Mouse (Mus musculus) heart, embryonic 14.5 days (tissue): ENCODE measurements at regions not wholly inside any gene's neighbourhood (a gene's known extent, or its start where the extent isn't known, plus 50 kb on each side); places are given as distances from the start of the nearest gene placed in this dataset.

Experiments
- ATAC-seq: fragments of 200-750 bp; cut with Nextera tagmentation; 2 replicates; pipeline ENCODE4 v1.8.0; 2017; ENCODE audit warnings: low read depth, moderate TSS enrichment; ENCODE audit not compliant: insufficient number of reproducible peaks, insufficient read depth, low FRiP score
- H3K27ac ChIP-seq, 2 experiments: fragments of 200-500 bp in 1 of 2; fragments of 300-500 bp in 1 of 2; sonication (generic) in 1 of 2; replicated peaks in 1 of 2; 2 replicates each; pipeline ENCODE4 v1.5.1; 2012 to 2014; ENCODE audit warnings: low read depth in 2 of 2, low read length in 2 of 2, control low read depth in 1 of 2, mild to moderate bottlenecking in 1 of 2, mixed read lengths in 1 of 2; ENCODE audit not compliant: control insufficient read depth in 1 of 2, insufficient read depth in 1 of 2
- H3K27me3 ChIP-seq: fragments of 300-500 bp; sonication (generic); 2 replicates; pipeline ENCODE4 v1.6.1; 2014; ENCODE audit warnings: mild to moderate bottlenecking, low read length, control low read depth; ENCODE audit not compliant: control insufficient read depth, insufficient read depth
- H3K36me3 ChIP-seq: fragments of 300-500 bp; sonication (generic); 2 replicates; pipeline ENCODE4 v1.6.1; 2014; ENCODE audit warnings: mild to moderate bottlenecking, control low read depth, low read length, mixed read lengths; ENCODE audit not compliant: control insufficient read depth, insufficient read depth
- H3K4me1 ChIP-seq, 2 experiments: fragments of 200-500 bp in 1 of 2; fragments of 300-500 bp in 1 of 2; sonication (generic) in 1 of 2; 2 replicates each; pipeline ENCODE4 v1.6.1; 2012 to 2014; ENCODE audit warnings: low read length in 2 of 2, control low read depth in 1 of 2, mixed read lengths in 1 of 2; ENCODE audit not compliant: control insufficient read depth in 2 of 2, insufficient read depth in 2 of 2
- H3K4me2 ChIP-seq: fragments of 300-500 bp; sonication (generic); 2 replicates; pipeline ENCODE4 v1.6.1; 2014; ENCODE audit warnings: mild to moderate bottlenecking, low read length
- H3K4me3 ChIP-seq, 2 experiments: fragments of 200-500 bp in 1 of 2; fragments of 300-500 bp in 1 of 2; sonication (generic) in 1 of 2; 2 replicates each; pipeline ENCODE4 v1.5.1; 2012 to 2014; ENCODE audit warnings: low read length in 2 of 2, mild to moderate bottlenecking in 2 of 2, control low read depth in 1 of 2, low read depth in 1 of 2, moderate library complexity in 1 of 2; ENCODE audit not compliant: control insufficient read depth in 1 of 2, insufficient read depth in 1 of 2
- H3K9ac ChIP-seq: fragments of 300-500 bp; sonication (generic); 2 replicates; pipeline ENCODE4 v1.6.1; 2014; ENCODE audit warnings: mild to moderate bottlenecking, low read length
- H3K9me3 ChIP-seq: fragments of 300-500 bp; sonication (generic); 2 replicates; pipeline ENCODE4 v1.6.1; 2016; ENCODE audit warnings: low read length, control low read depth; ENCODE audit not compliant: control insufficient read depth
- WGBS: fragments of 180-500 bp; shearing (Covaris S2); extraction: QIAGEN DNeasy Blood & Tissue Kit; methylation state at CpG from one replicate; pipeline ENCODE4 v1.1.7; 2014; 5-methylcytosine and 5-hydroxymethylcytosine counted together

DNA sequence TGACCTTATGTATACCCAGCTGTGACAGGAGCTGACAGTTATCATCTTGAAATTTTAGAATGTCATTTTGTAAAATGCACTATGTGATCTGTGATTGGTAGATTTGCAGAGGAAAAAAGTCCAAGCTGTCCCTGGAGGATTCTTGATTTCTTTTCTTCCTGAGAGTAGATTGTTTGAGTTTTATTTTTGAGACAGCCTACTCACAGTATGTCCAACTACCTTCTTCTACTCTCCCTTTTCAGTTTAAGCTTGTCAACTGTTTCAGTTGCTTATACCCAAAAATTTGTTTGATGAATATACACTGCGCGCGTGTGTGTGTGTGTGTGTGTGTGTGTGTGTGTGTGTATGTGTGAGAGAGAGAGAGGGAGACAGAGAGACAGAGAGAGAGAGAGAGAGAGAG is 346.9 kb downstream of the Phf14 start:
- H3K9me3 ChIP-seq, result no peaks in the 10 kb centered on the region
- H3K27me3 ChIP-seq, result no peaks in the 10 kb centered on the region
- H3K9ac ChIP-seq, result no peak overlapping the region
- H3K4me2 ChIP-seq, result no peak overlapping the region
- no peak overlapping the region for H3K4me3 ChIP-seq
- no peak for ATAC-seq
- H3K27ac ChIP-seq, result no peak overlapping the region
- 90% methylated on average over 3 of the region's 3 CpGs for WGBS
- H3K36me3 ChIP-seq, result no peaks in the 10 kb centered on the region
- no peaks in the 10 kb centered on the region for H3K4me1 ChIP-seq

DNA sequence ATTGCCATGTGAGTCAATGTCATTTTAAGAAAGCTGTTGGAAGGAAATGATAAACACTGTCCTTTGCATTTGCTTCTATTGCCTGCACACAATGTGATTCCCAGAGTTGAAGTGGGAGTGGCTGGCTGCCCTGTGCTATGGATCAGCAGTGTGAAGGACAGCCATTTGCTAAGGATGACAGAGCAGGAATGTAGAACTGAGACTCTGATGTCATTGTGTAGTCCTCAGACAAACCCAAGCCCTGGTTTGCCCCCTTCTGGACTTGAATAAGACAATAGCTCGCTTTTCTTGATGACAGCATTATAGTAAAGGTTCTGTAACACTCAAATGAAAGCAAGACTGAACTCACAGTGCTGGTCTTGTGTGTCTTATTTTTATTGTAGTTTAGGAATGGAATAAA is 347.8 kb downstream of the Phf14 start:
- Histone ChIP-seq H3K4me1 (no peaks in the 10 kb centered on the region), H3K9ac (no peak overlapping the region), H3K27ac (no peak overlapping the region), H3K27me3 (no peaks in the 10 kb centered on the region), H3K36me3 (no peaks in the 10 kb centered on the region), H3K4me3 (no peak overlapping the region), H3K9me3 (no peaks in the 10 kb centered on the region), H3K4me2 (no peak overlapping the region)
- no peak for ATAC-seq
- WGBS, result 78% methylated on average over 1 of the region's 1 CpGs

DNA sequence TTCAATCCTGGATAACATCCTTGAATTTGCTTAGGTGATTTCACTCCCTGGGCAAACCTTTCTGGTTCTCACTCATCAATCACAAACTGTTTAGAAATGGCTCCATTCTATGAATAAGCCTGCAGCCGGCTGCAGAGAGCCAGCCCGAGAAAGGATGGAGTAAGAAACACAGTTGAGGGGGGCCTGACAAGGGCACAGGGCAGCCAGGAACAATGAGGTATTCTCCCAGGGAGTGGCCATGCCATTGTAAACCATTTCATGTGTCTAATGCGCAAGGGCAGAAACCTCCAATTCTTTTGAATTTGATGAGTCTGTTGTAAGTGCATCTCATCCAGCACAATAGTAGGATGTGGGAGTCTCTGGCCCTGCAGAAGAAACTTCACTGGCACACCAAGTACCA is 350.7 kb downstream of the Phf14 start:
- Histone ChIP-seq H3K4me2 (no peak overlapping the region), H3K27ac (no peak overlapping the region), H3K27me3 (no peaks in the 10 kb centered on the region), H3K4me3 (no peak overlapping the region), H3K4me1 (no peaks in the 10 kb centered on the region), H3K9ac (no peak overlapping the region), H3K36me3 (no peaks in the 10 kb centered on the region), H3K9me3 (no peaks in the 10 kb centered on the region)
- ATAC-seq, result no peak
- 71% methylated on average over 3 of the region's 3 CpGs for WGBS

- no peaks in the 10 kb centered on the region for H3K4me1 ChIP-seq
- no peaks in the 10 kb centered on the region for H3K9me3 ChIP-seq
- no peak overlapping the region for H3K27ac ChIP-seq
- 63% methylated on average over 7 of the region's 7 CpGs for WGBS
- H3K4me2 ChIP-seq, result no peak overlapping the region
- no peak overlapping the region for H3K9ac ChIP-seq
- no peak overlapping the region for H3K4me3 ChIP-seq
- H3K36me3 ChIP-seq, result no peaks in the 10 kb centered on the region
- no peaks in the 10 kb centered on the region for H3K27me3 ChIP-seq
- no peak for ATAC-seq
These were observed 351.4 kb downstream of the Phf14 start for GRCm38 (mm10) chr6:12258940-12259481.

- H3K36me3 ChIP-seq, result no peaks in the 10 kb centered on the region
- H3K4me1 ChIP-seq, result no peaks in the 10 kb centered on the region
- no peaks in the 10 kb centered on the region for H3K27me3 ChIP-seq
- 75% methylated on average over 8 of the region's 8 CpGs for WGBS
- no peak overlapping the region for H3K4me3 ChIP-seq
- H3K4me2 ChIP-seq, result no peak overlapping the region
- no peak overlapping the region for H3K27ac ChIP-seq
- H3K9ac ChIP-seq, result no peak overlapping the region
- no peaks in the 10 kb centered on the region for H3K9me3 ChIP-seq
- ATAC-seq, result no peak
These were observed 352.0 kb downstream of the Phf14 start for GRCm38 (mm10) chr6:12259629-12260028.

- no peaks in the 10 kb centered on the region for H3K27me3 ChIP-seq
- no peak overlapping the region for H3K4me3 ChIP-seq
- no peaks in the 10 kb centered on the region for H3K4me1 ChIP-seq
- no peak overlapping the region for H3K9ac ChIP-seq
- H3K9me3 ChIP-seq, result no peaks in the 10 kb centered on the region
- WGBS, result 37% methylated on average over 9 of the region's 9 CpGs
- no peak overlapping the region for H3K27ac ChIP-seq
- H3K36me3 ChIP-seq, result no peaks in the 10 kb centered on the region
- H3K4me2 ChIP-seq, result peak overlapping the region; percentile 42
- ATAC-seq, result no peak
These were observed 352.9 kb downstream of the Phf14 start for GRCm38 (mm10) chr6:12260325-12261076.
